Comparison of ENCODE assay signal across 9 mouse cellular contexts in the genomic region with DNA sequence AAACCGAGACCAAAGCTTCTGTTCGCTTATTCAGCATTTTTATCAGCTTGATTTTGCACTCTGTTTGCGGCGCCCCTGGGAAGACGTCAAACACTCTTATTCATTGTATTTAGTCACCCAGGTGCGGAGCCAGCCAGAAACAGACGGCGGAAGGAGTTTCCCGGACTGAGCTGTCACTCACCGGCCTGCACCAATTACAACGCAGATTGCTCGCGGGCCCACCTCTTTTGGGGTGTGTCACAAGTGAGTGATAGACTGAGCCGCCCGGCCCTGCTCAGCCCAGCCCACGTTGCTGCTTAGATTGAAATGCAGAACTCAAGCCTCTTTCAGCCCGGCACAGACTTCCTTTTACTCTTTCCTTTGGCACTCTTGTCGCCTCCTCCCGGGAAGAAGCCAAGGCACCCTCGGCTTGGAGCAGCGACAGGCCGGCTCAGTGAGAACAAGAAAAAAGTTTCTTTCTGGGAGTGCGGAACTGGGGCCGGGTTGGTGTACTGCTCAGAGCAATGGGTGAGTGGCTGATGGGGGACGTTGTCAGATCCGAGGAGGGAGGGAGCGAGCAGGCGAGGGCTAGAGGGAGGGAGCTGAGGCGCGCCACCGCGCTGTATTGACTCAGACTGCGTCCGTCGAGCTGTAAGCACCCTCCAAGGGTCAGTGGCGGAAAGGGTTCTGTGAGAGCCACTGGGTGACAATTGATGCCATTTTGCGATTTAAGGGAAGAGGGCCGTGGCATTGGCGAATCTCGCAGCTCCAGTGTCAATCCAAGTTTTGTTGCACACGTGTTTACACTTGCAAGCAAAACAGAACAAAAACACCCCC. TPM values are rescaled to one million over a fixed set of nuclear protein-coding genes. Genes with fewer than 3 reads are reported as not detected.
A peak's percentile ranks its signal among the peaks of the same experiment; 100 is the strongest.
DNase-seq lines count a peak whose midpoint lies in the region; ATAC-seq lines count a peak whose summit lies in the region.
"Had no signal": no experiment of that assay in that cellular context is flagged by ENCODE, and none has a peak within 500 bp of the region (broad histone marks: within the 10 kb centered on the region; RNA-seq: fewer than 3 reads in every experiment).

No protein-coding gene starts in this region.

- no peak overlapping the region for H3K9ac ChIP-seq in forebrain, embryonic 12.5 days

- peak overlapping the region; percentile 29 for H3K4me3 ChIP-seq in forebrain, embryonic 12.5 days (replicated peaks)

- H3K4me2 ChIP-seq in forebrain, embryonic 12.5 days: peak overlapping the region; percentile 47

- H3K9me3 ChIP-seq in forebrain, embryonic 12.5 days: no peaks in the 10 kb centered on the region

- intact Hi-C loops in heart, postnatal 14 days (cut with DNase I): loop anchor here (5.0 kb wide), 1 partner anchor 842 kb away; no protein-coding TSS in a partner anchor

- H3K27me3 ChIP-seq in forebrain, embryonic 12.5 days: peaks cover 96% of the 10 kb centered on the region

- no peak overlapping the region for H3K27ac ChIP-seq in forebrain, embryonic 12.5 days

- H3K36me3 ChIP-seq in forebrain, embryonic 12.5 days (replicated peaks): no peaks in the 10 kb centered on the region

- DNase-seq in ES-CJ7 (ENCODE audit: low read depth, low spot score): peak; percentile 99
- peak; percentile 81 for DNase-seq in adrenal gland, postnatal 14 days
- peak; percentile 58 to 73 for DNase-seq in heart, postnatal 14 days
- DNase-seq in kidney, postnatal 36 days: peak; percentile 37 to 75
- peak; percentile 12 for DNase-seq in thymus, postnatal 25 days
- no peak for DNase-seq in layer of hippocampus, adult 9-10 months (ENCODE audit: low spot score)

- H3K4me1 ChIP-seq in forebrain, embryonic 12.5 days: peaks cover 35% of the 10 kb centered on the region

- peak; percentile 96 for ATAC-seq in forebrain, embryonic 12.5 days (ENCODE audit: low FRiP score)
- peak; percentile 89 for ATAC-seq in megakaryocyte-erythroid progenitor cell, adult 5-6 weeks (replicated peaks; ENCODE audit: low FRiP score, low TSS enrichment, poor library complexity, severe bottlenecking)

- WGBS in forebrain, embryonic 12.5 days: under 1% methylated on average over 41 of the region's 41 CpGs

RNA-seq across cellular contexts. Expression of gene Pax9, which starts 4.0 kb away (rescaled TPM):
- 0.07 TPM in 1 of 2 replicates, not detected in the other for total RNA-seq in adrenal gland, postnatal 14 days (2021)
- polyA plus RNA-seq in forebrain, embryonic 12.5 days (2016; fragmentation: Nextera tagmentation; extraction: Ambion mirVana): 1.1 and 1.2 TPM in 2 replicates
- under 1 TPM; 0.22 to 0.24 TPM for total RNA-seq in heart, postnatal 14 days (2021)
- total RNA-seq in megakaryocyte-erythroid progenitor cell, adult 5-6 weeks (2014; fragmentation: Nextera tagmentation): not detected in 2 replicates
- 0.14 TPM in 1 of 2 replicates, not detected in the other for total RNA-seq in megakaryocyte-erythroid progenitor cell, adult 5-6 weeks (2017)
- polyA plus RNA-seq: cortical plate, adult 2 months had no signal
